Mouse (Mus musculus) megakaryocyte, embryonic 14.5 days (primary cell): ENCODE data around the gene Csrnp3.

ENCODE experiments used
- FLI1 ChIP-seq: IDR thresholded peaks from 2 replicates; pipeline ENCODE4 v1.6.1; 2012; ENCODE audit warnings: low read length, inconsistent platforms, mixed read lengths
- GATA1 ChIP-seq: IDR thresholded peaks from 3 replicates; pipeline ENCODE4 v1.6.1; 2012; ENCODE audit warnings: mixed read lengths, low read length, inconsistent platforms, borderline replicate concordance

DNA sequence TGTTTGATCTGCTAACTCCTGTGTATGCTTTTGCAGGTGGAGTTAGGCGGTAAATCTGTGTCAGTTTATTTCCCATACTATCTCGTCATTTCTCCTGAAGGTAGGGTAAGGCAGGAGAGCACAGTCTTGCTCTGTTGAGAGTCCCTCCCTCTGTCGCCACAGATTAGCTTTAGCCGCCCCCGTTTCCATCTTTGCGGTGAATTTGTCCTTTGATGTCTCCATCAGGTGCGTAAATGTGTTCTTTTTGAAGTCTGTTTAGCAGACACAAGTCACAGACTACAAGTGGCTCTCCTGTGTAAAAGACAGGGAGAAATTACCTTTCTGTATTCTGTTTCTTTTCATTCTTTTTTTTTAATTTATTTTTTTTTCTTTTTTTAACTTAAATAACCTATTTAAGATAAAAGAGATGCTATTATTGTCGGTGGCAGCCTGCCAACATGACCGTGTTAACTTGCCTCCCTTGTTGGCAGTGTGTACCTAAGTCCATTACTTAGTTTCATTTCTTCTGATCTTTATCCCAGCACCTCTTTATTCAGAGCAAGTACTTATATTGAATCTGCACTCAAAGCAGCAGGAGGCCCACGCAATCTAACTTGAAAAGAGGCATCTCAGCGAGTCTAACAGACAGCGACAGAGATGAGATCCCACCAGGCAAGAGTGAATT, 25.5 kb downstream of the Csrnp3 start:
- TF ChIP-seq GATA1 = no peak
- no peak for TF ChIP-seq FLI1
